Comparison of ENCODE assay signal across 8 mouse cellular contexts in genomic region chr4:62286992-62287900, GRCm38 (mm10). TPM values are rescaled to one million over a fixed set of nuclear protein-coding genes. Genes with fewer than 3 reads are reported as not detected.
DNase-seq lines count a peak whose midpoint lies in the region; ATAC-seq and TF ChIP-seq lines count a peak whose summit lies in the region.

No protein-coding gene starts in this region.

- DNase-seq in urinary bladder, adult 2 months (ENCODE audit: low spot score): peak; percentile 16
- DNase-seq in urinary bladder, adult 18-20 months (ENCODE audit: low spot score in 2 of 2): no peak
- DNase-seq in embryonic facial prominence, embryonic 14.5 days (ENCODE audit: low spot score): peak; percentile 23
- DNase-seq in liver, embryonic 11.5 days (ENCODE audit: low spot score): no peak
- no peak for DNase-seq in midbrain, postnatal 0 days (ENCODE audit: low spot score)
- DNase-seq in gastrocnemius, postnatal 14 days: no peak
- no peak for DNase-seq in left cerebral cortex, adult 11 months (ENCODE audit: low spot score)

- no peak overlapping the region for H3K27ac ChIP-seq in embryonic facial prominence, embryonic 14.5 days (replicated peaks; ENCODE audit: low read depth, low read length)
- H3K27ac ChIP-seq in hindbrain, embryonic 13.5 days: 0 out of 2 replicates have a peak overlapping the region, but pooled peaks have one; percentile 69
- no peak overlapping the region for H3K27ac ChIP-seq in liver, embryonic 11.5 days (ENCODE audit: low read depth, low read length)
- 0 out of 2 replicates have a peak overlapping the region, but pooled peaks have one; percentile 55 for H3K27ac ChIP-seq in midbrain, postnatal 0 days (ENCODE audit: low read depth, low read length)

- H3K9me3 ChIP-seq in embryonic facial prominence, embryonic 14.5 days (ENCODE audit: control insufficient read depth, low read length): no peaks in the 10 kb centered on the region
- no peaks in the 10 kb centered on the region for H3K9me3 ChIP-seq in hindbrain, embryonic 13.5 days
- H3K9me3 ChIP-seq in liver, embryonic 11.5 days (ENCODE audit: control insufficient read depth, low read length): no peaks in the 10 kb centered on the region
- H3K9me3 ChIP-seq in midbrain, postnatal 0 days (ENCODE audit: low read length): no peaks in the 10 kb centered on the region

- peak overlapping the region; percentile 69 for H3K9ac ChIP-seq in embryonic facial prominence, embryonic 14.5 days (ENCODE audit: low read depth, low read length)
- peak overlapping the region; percentile 71 for H3K9ac ChIP-seq in hindbrain, embryonic 13.5 days
- H3K9ac ChIP-seq in liver, embryonic 11.5 days (ENCODE audit: low read depth, low read length): no peak overlapping the region
- H3K9ac ChIP-seq in midbrain, postnatal 0 days (replicated peaks; ENCODE audit: low read length, poor library complexity, severe bottlenecking): peak overlapping the region; percentile 73

- H3K27me3 ChIP-seq in embryonic facial prominence, embryonic 14.5 days (replicated peaks; ENCODE audit: control insufficient read depth, insufficient read depth, low read length): no peaks in the 10 kb centered on the region
- H3K27me3 ChIP-seq in hindbrain, embryonic 13.5 days: no peaks in the 10 kb centered on the region
- no peaks in the 10 kb centered on the region for H3K27me3 ChIP-seq in liver, embryonic 11.5 days (replicated peaks; ENCODE audit: control insufficient read depth, insufficient read depth, low read length)
- H3K27me3 ChIP-seq in midbrain, postnatal 0 days (ENCODE audit: insufficient read depth, low read length): no peaks in the 10 kb centered on the region

- no peak for TF ChIP-seq CTCF in midbrain, postnatal 0 days (IDR thresholded peaks at IDR 0.05)

- intact Hi-C loops in gastrocnemius, postnatal 14 days (cut with DNase I; ENCODE audit: low total_unique reads): no loop called here

- peak overlapping the region; percentile 79 for H3K4me2 ChIP-seq in embryonic facial prominence, embryonic 14.5 days (ENCODE audit: low read depth, low read length)
- H3K4me2 ChIP-seq in hindbrain, embryonic 13.5 days: peak overlapping the region; percentile 76
- H3K4me2 ChIP-seq in liver, embryonic 11.5 days: peak overlapping the region; percentile 87
- H3K4me2 ChIP-seq in midbrain, postnatal 0 days (ENCODE audit: low read depth, low read length, poor library complexity, severe bottlenecking): peak overlapping the region; percentile 72

- H3K4me1 ChIP-seq in embryonic facial prominence, embryonic 14.5 days (ENCODE audit: control insufficient read depth, insufficient read depth, low read length): 0 out of 2 replicates have a peak, but pooled peaks cover 3% of the 10 kb centered on the region
- H3K4me1 ChIP-seq in hindbrain, embryonic 13.5 days (replicated peaks): peaks cover 27% of the 10 kb centered on the region
- H3K4me1 ChIP-seq in liver, embryonic 11.5 days (replicated peaks; ENCODE audit: control insufficient read depth, insufficient read depth, low read length): peaks cover 6% of the 10 kb centered on the region
- H3K4me1 ChIP-seq in midbrain, postnatal 0 days (ENCODE audit: insufficient read depth, low read length): peaks cover 7% of the 10 kb centered on the region

- no peaks in the 10 kb centered on the region for H3K36me3 ChIP-seq in embryonic facial prominence, embryonic 14.5 days (ENCODE audit: control insufficient read depth, insufficient read depth, low read length)
- peaks cover 6% of the 10 kb centered on the region; the same call in 1 of the 2 replicates for H3K36me3 ChIP-seq in hindbrain, embryonic 13.5 days
- H3K36me3 ChIP-seq in liver, embryonic 11.5 days (ENCODE audit: control insufficient read depth, insufficient read depth, low read length): no peaks in the 10 kb centered on the region
- peaks cover 4% of the 10 kb centered on the region; the same call in 1 of the 2 replicates for H3K36me3 ChIP-seq in midbrain, postnatal 0 days (ENCODE audit: insufficient read depth, low read length)

- H3K4me3 ChIP-seq in embryonic facial prominence, embryonic 14.5 days (ENCODE audit: low read depth, low read length): peak overlapping the region; percentile 76
- peak overlapping the region; percentile 63 for H3K4me3 ChIP-seq in hindbrain, embryonic 13.5 days
- peak overlapping the region; percentile 63 for H3K4me3 ChIP-seq in liver, embryonic 11.5 days (ENCODE audit: low read depth, low read length)
- peak overlapping the region; percentile 80 for H3K4me3 ChIP-seq in midbrain, postnatal 0 days (ENCODE audit: low read depth, low read length)

- no peak for ATAC-seq in embryonic facial prominence, embryonic 14.5 days (ENCODE audit: low read depth)
- ATAC-seq in hindbrain, embryonic 13.5 days (ENCODE audit: low FRiP score): peak; percentile 2; the same call in 1 of the 2 replicates
- ATAC-seq in liver, embryonic 11.5 days (replicated peaks; ENCODE audit: low FRiP score): no peak
- no peak for ATAC-seq in midbrain, postnatal 0 days (ENCODE audit: low FRiP score)

- WGBS in embryonic facial prominence, embryonic 14.5 days: 14% methylated on average over 12 of the region's 12 CpGs
- 14% methylated on average over 12 of the region's 12 CpGs for WGBS in hindbrain, embryonic 13.5 days
- 9% methylated on average over 12 of the region's 12 CpGs for WGBS in liver, embryonic 11.5 days
- 16% methylated on average over 12 of the region's 12 CpGs for WGBS in midbrain, postnatal 0 days

RNA-seq across cellular contexts. Expression of gene Slc31a2, which starts 24.9 kb away (rescaled TPM):
- polyA plus RNA-seq in urinary bladder, adult 2 months (2012; rRNA removed): 26.4 and 27.9 TPM in 2 replicates
- 17.3 and 18.0 TPM in 2 replicates for polyA plus RNA-seq in embryonic facial prominence, embryonic 14.5 days (2014; fragmentation: Nextera tagmentation; extraction: Ambion mirVana)
- 15.2 and 15.3 TPM in 2 replicates for polyA plus RNA-seq in hindbrain, embryonic 13.5 days (2015; fragmentation: Nextera tagmentation; extraction: Ambion mirVana)
- polyA plus RNA-seq in liver, embryonic 11.5 days (2014; fragmentation: Nextera tagmentation; extraction: Ambion mirVana): 8.4 TPM in 2 replicates
- total RNA-seq in midbrain, postnatal 0 days (2014; rRNA removed): 18.0 and 23.8 TPM in 2 replicates
- polyA plus RNA-seq in midbrain, postnatal 0 days (2015; fragmentation: Nextera tagmentation; extraction: Ambion mirVana): 12.0 and 13.2 TPM in 2 replicates
- total RNA-seq in gastrocnemius, postnatal 14 days (2021): 1 to 10 TPM; 4.8 to 6.0 TPM

RNA-seq across cellular contexts. Expression of gene Zfp37, which starts 56.4 kb away (rescaled TPM):
- polyA plus RNA-seq in urinary bladder, adult 2 months (2012; rRNA removed): 5.8 and 6.1 TPM in 2 replicates
- polyA plus RNA-seq in embryonic facial prominence, embryonic 14.5 days (2014; fragmentation: Nextera tagmentation; extraction: Ambion mirVana): 8.0 and 9.5 TPM in 2 replicates
- 25.3 and 29.5 TPM in 2 replicates for polyA plus RNA-seq in hindbrain, embryonic 13.5 days (2015; fragmentation: Nextera tagmentation; extraction: Ambion mirVana)
- polyA plus RNA-seq in liver, embryonic 11.5 days (2014; fragmentation: Nextera tagmentation; extraction: Ambion mirVana): 3.4 and 4.1 TPM in 2 replicates
- total RNA-seq in midbrain, postnatal 0 days (2014; rRNA removed): 25.1 and 30.3 TPM in 2 replicates
- polyA plus RNA-seq in midbrain, postnatal 0 days (2015; fragmentation: Nextera tagmentation; extraction: Ambion mirVana): 18.9 and 20.5 TPM in 2 replicates
- total RNA-seq in gastrocnemius, postnatal 14 days (2021): 1 to 10 TPM; 1.9 to 2.0 TPM

Comparison
In these comparisons a context has a peak if more than half of its experiments do, and no peak if none do; other contexts are left out.
1. DNase-seq: peak in urinary bladder, adult 2 months (single experiment) and embryonic facial prominence, embryonic 14.5 days (single experiment); none in urinary bladder, adult 18-20 months (0 of 2), liver, embryonic 11.5 days (single experiment), midbrain, postnatal 0 days (single experiment), gastrocnemius, postnatal 14 days (single experiment) and left cerebral cortex, adult 11 months (single experiment).
2. H3K27ac ChIP-seq: peak in hindbrain, embryonic 13.5 days (single experiment) and midbrain, postnatal 0 days (single experiment); none in embryonic facial prominence, embryonic 14.5 days (single experiment) and liver, embryonic 11.5 days (single experiment).
3. Peak in every context shown above with its lines, with median percentiles within 50 percentile points of each other: H3K4me2 ChIP-seq and H3K4me3 ChIP-seq.